Mouse (Mus musculus): ENCODE results near the gene Sp7. TPM values are rescaled to one million over a fixed set of nuclear protein-coding genes. Genes with fewer than 3 reads are reported as not detected.

The Sp7 gene
- polyA plus RNA-seq, 1 experiment from 2014 or later: 0.11 TPM

GRCm38 (mm10) chr15:102311489-102311888 lies 55.5 kb downstream of the Sp7 start:
- no peaks in the 10 kb centered on the region for H3K9me3 ChIP-seq (replicated peaks; ENCODE audit: control insufficient read depth, low read length)
- no peaks in the 10 kb centered on the region for H3K4me1 ChIP-seq (ENCODE audit: control insufficient read depth, insufficient read depth, low read length)
- no peaks in the 10 kb centered on the region for H3K27me3 ChIP-seq (ENCODE audit: control insufficient read depth, insufficient read depth, low read length)
- H3K4me2 ChIP-seq (ENCODE audit: low read depth, low read length): no peak overlapping the region
- no peak for ATAC-seq (replicated peaks; ENCODE audit: extremely low read depth, insufficient read depth, low FRiP score)
- H3K4me3 ChIP-seq (ENCODE audit: low read length): no peak overlapping the region
- no peak overlapping the region for H3K9ac ChIP-seq (ENCODE audit: low read length)
- no peak overlapping the region for H3K27ac ChIP-seq (ENCODE audit: low read length)
- H3K36me3 ChIP-seq (ENCODE audit: control insufficient read depth, insufficient read depth): peaks cover 39% of the 10 kb centered on the region

- H3K9me3 ChIP-seq (replicated peaks; ENCODE audit: control insufficient read depth, low read length): no peaks in the 10 kb centered on the region
- no peak overlapping the region for H3K4me3 ChIP-seq (ENCODE audit: low read length)
- 53% methylated on average over 10 of the region's 10 CpGs for WGBS
- no peak overlapping the region for H3K9ac ChIP-seq (ENCODE audit: low read length)
- no peak overlapping the region for H3K4me2 ChIP-seq (ENCODE audit: low read depth, low read length)
- H3K27me3 ChIP-seq (ENCODE audit: control insufficient read depth, insufficient read depth, low read length): no peaks in the 10 kb centered on the region
- no peak overlapping the region for H3K27ac ChIP-seq (ENCODE audit: low read length)
- H3K36me3 ChIP-seq (ENCODE audit: control insufficient read depth, insufficient read depth): peaks cover 47% of the 10 kb centered on the region
- no peaks in the 10 kb centered on the region for H3K4me1 ChIP-seq (ENCODE audit: control insufficient read depth, insufficient read depth, low read length)
- peak; percentile 67 for ATAC-seq (replicated peaks; ENCODE audit: extremely low read depth, insufficient read depth, low FRiP score)
Observed at GRCm38 (mm10) chr15:102310074-102310845, 56.7 kb downstream of the Sp7 start.

GRCm38 (mm10) chr15:102308717-102309116 lies 58.3 kb downstream of the Sp7 start:
- no peak for ATAC-seq (replicated peaks; ENCODE audit: extremely low read depth, insufficient read depth, low FRiP score)
- H3K27me3 ChIP-seq (ENCODE audit: control insufficient read depth, insufficient read depth, low read length): no peaks in the 10 kb centered on the region
- H3K4me1 ChIP-seq (ENCODE audit: control insufficient read depth, insufficient read depth, low read length): no peaks in the 10 kb centered on the region
- no peak overlapping the region for H3K27ac ChIP-seq (ENCODE audit: low read length)
- no peak overlapping the region for H3K4me3 ChIP-seq (ENCODE audit: low read length)
- no peaks in the 10 kb centered on the region for H3K9me3 ChIP-seq (replicated peaks; ENCODE audit: control insufficient read depth, low read length)
- H3K9ac ChIP-seq (ENCODE audit: low read length): no peak overlapping the region
- H3K4me2 ChIP-seq (ENCODE audit: low read depth, low read length): no peak overlapping the region
- peaks cover 48% of the 10 kb centered on the region for H3K36me3 ChIP-seq (ENCODE audit: control insufficient read depth, insufficient read depth)
- WGBS: 78% methylated on average over 9 of the region's 9 CpGs

Other genes with a start within 250 kb of the Sp7 start
- gene Spryd3, start 230.9 kb downstream of the Sp7 start, polyA plus RNA-seq (2015; fragmentation: Nextera tagmentation; extraction: Ambion mirVana): 19.8 and 21.8 TPM in 2 replicates
- 11.9 and 15.0 TPM in 2 replicates for gene Igfbp6, start 222.8 kb downstream of the Sp7 start, polyA plus RNA-seq (2015; fragmentation: Nextera tagmentation; extraction: Ambion mirVana)
- 0.24 and 0.42 TPM in 2 replicates for gene Soat2, start 216.7 kb downstream of the Sp7 start, polyA plus RNA-seq (2015; fragmentation: Nextera tagmentation; extraction: Ambion mirVana)
- gene Zfp740, start 163.9 kb downstream of the Sp7 start, polyA plus RNA-seq (2015; fragmentation: Nextera tagmentation; extraction: Ambion mirVana): 30.2 and 33.2 TPM in 2 replicates
- gene Csad, start 162.5 kb downstream of the Sp7 start, polyA plus RNA-seq (2015; fragmentation: Nextera tagmentation; extraction: Ambion mirVana): 38.3 and 43.7 TPM in 2 replicates
- 3.9 and 6.9 TPM in 2 replicates for gene Itgb7, start 135.2 kb downstream of the Sp7 start, polyA plus RNA-seq (2015; fragmentation: Nextera tagmentation; extraction: Ambion mirVana)
- 8.9 and 11.8 TPM in 2 replicates for gene Rarg, start 109.7 kb downstream of the Sp7 start, polyA plus RNA-seq (2015; fragmentation: Nextera tagmentation; extraction: Ambion mirVana)
- gene Gm9918, start 96.6 kb downstream of the Sp7 start, polyA plus RNA-seq (2015; fragmentation: Nextera tagmentation; extraction: Ambion mirVana): 0.11 and 0.12 TPM in 2 replicates
- gene Mfsd5, start 87.7 kb downstream of the Sp7 start, polyA plus RNA-seq (2015; fragmentation: Nextera tagmentation; extraction: Ambion mirVana): 43.8 and 49.4 TPM in 2 replicates
- 18.2 and 21.1 TPM in 2 replicates for gene Espl1, start 70.9 kb downstream of the Sp7 start, polyA plus RNA-seq (2015; fragmentation: Nextera tagmentation; extraction: Ambion mirVana)
- gene Pfdn5, start 41.1 kb downstream of the Sp7 start, polyA plus RNA-seq (2015; fragmentation: Nextera tagmentation; extraction: Ambion mirVana): 274 and 277 TPM in 2 replicates
- 56.6 and 67.9 TPM in 2 replicates for gene Myg1, start 35.5 kb downstream of the Sp7 start, polyA plus RNA-seq (2015; fragmentation: Nextera tagmentation; extraction: Ambion mirVana)
- gene Aaas, start 16.4 kb downstream of the Sp7 start, polyA plus RNA-seq (2015; fragmentation: Nextera tagmentation; extraction: Ambion mirVana): 49.3 and 55.6 TPM in 2 replicates
- 5.0 and 5.5 TPM in 2 replicates for gene Sp1, start 39.0 kb upstream of the Sp7 start, polyA plus RNA-seq (2015; fragmentation: Nextera tagmentation; extraction: Ambion mirVana)
- 6.6 and 7.6 TPM in 2 replicates for gene Amhr2, start 78.2 kb upstream of the Sp7 start, polyA plus RNA-seq (2015; fragmentation: Nextera tagmentation; extraction: Ambion mirVana)
- gene Prr13, start 91.8 kb upstream of the Sp7 start, polyA plus RNA-seq (2015; fragmentation: Nextera tagmentation; extraction: Ambion mirVana): 86.7 and 92.2 TPM in 2 replicates
- gene Pcbp2, start 103.4 kb upstream of the Sp7 start, polyA plus RNA-seq (2015; fragmentation: Nextera tagmentation; extraction: Ambion mirVana): 136 and 140 TPM in 2 replicates
- gene Gm10337, start 136.5 kb upstream of the Sp7 start, polyA plus RNA-seq (2015; fragmentation: Nextera tagmentation; extraction: Ambion mirVana): 4.1 TPM in 1 of 2 replicates, not detected in the other
- 10.3 and 11.3 TPM in 2 replicates for gene Map3k12, start 149.9 kb upstream of the Sp7 start, polyA plus RNA-seq (2015; fragmentation: Nextera tagmentation; extraction: Ambion mirVana)
- 88.1 and 95.1 TPM in 2 replicates for gene Tarbp2, start 151.0 kb upstream of the Sp7 start, polyA plus RNA-seq (2015; fragmentation: Nextera tagmentation; extraction: Ambion mirVana)
- gene Npff, start 157.8 kb upstream of the Sp7 start, polyA plus RNA-seq (2015; fragmentation: Nextera tagmentation; extraction: Ambion mirVana): 2.1 and 2.6 TPM in 2 replicates

Data from heart, embryonic 16.5 days (tissue).